Mouse (Mus musculus) layer of hippocampus, postnatal 14 days (tissue): Measurements from ENCODE around the gene Anapc16. TPM values are rescaled to one million over a fixed set of nuclear protein-coding genes. Genes with fewer than 3 reads are reported as not detected.

Source experiments
- DNase-seq, 2 experiments: peaks; one replicate each; pipeline ENCODE4 v3.0.0; 2021 to 2022; ENCODE audit warnings: low spot score in 2 of 2, mixed read lengths in 1 of 2
- long read RNA-seq, 2 experiments: library from polyadenylated mRNA; stranded (forward); transcript quantifications; one replicate each; pipeline ENCODE4 v2.0.0; 2021
- total RNA-seq, 2 experiments: library from RNA; stranded (reverse); gene quantifications; 2 replicates each; pipeline ENCODE4 v1.2.3; 2021

Anapc16 gene
- total RNA-seq: 10 to 100 TPM; 67.4 to 69.2 TPM
- long read RNA-seq, experiment 1, transcript Anapc16-204 (4 exons, 1,852 nt): major isoform, 44 of 54 reads
- long read RNA-seq, experiment 1, partial matches to known transcripts: 6 of 54 reads
- long read RNA-seq, experiment 1, other reads (novel, unspliced or antisense): 2 of 54 reads
- long read RNA-seq, experiment 2, transcript Anapc16-205 (3 exons, 566 nt): minor isoform, 7 of 94 reads
- long read RNA-seq, experiment 2, transcript Anapc16-204 (4 exons, 1,852 nt): major isoform, 73 of 94 reads
- long read RNA-seq, experiment 2, partial matches to known transcripts: 0 of 94 reads
- long read RNA-seq, experiment 2, other reads (novel, unspliced or antisense): 11 of 94 reads

GRCm38 (mm10) chr10:60002673-60003212 is at the start of gene Anapc16, which contains the start of gene Ascc1:
Anapc16 (minus strand) TSS chr10:60003135.
Ascc1 (plus strand) TSS chr10:60002805.
- DNase-seq: peak; percentile 96 to 97

GRCm38 (mm10) chr10:60050581-60050980 is 47.6 kb upstream of the Anapc16 start:
- no peak for DNase-seq

- DNase-seq: peak in 1 of 2 experiments; percentile 68
These were observed 43.8 kb upstream of the Anapc16 start for GRCm38 (mm10) chr10:60046696-60047095.

- no peak for DNase-seq
These were observed 39.5 kb upstream of the Anapc16 start for GRCm38 (mm10) chr10:60042350-60042922.

GRCm38 (mm10) chr10:60035744-60036143 is 32.8 kb upstream of the Anapc16 start:
- DNase-seq: no peak

- no peak for DNase-seq
These were observed 31.7 kb upstream of the Anapc16 start for GRCm38 (mm10) chr10:60034621-60035020.

- no peak for DNase-seq
These were observed 30.1 kb upstream of the Anapc16 start for GRCm38 (mm10) chr10:60033064-60033463.

- DNase-seq: no peak
These were observed 29.7 kb upstream of the Anapc16 start for GRCm38 (mm10) chr10:60032622-60033021.

- DNase-seq: peak in 1 of 2 experiments; percentile 51
These were observed 29.1 kb upstream of the Anapc16 start for GRCm38 (mm10) chr10:60031985-60032384.

GRCm38 (mm10) chr10:60031562-60031961 is 28.6 kb upstream of the Anapc16 start:
- no peak for DNase-seq

- no peak for DNase-seq
These were observed 26.5 kb upstream of the Anapc16 start for GRCm38 (mm10) chr10:60029387-60029786.

- DNase-seq: peak in 1 of 2 experiments; percentile 31
These were observed 26.0 kb upstream of the Anapc16 start for GRCm38 (mm10) chr10:60028979-60029378.

- no peak for DNase-seq
These were observed 25.2 kb upstream of the Anapc16 start for GRCm38 (mm10) chr10:60028181-60028580.

GRCm38 (mm10) chr10:60027619-60028084 is 24.7 kb upstream of the Anapc16 start:
- DNase-seq: no peak

GRCm38 (mm10) chr10:60026759-60027395 is 23.9 kb upstream of the Anapc16 start:
- DNase-seq: no peak

GRCm38 (mm10) chr10:60023751-60024150 is 20.8 kb upstream of the Anapc16 start:
- no peak for DNase-seq

GRCm38 (mm10) chr10:60019299-60019698 is 16.4 kb upstream of the Anapc16 start:
- no peak for DNase-seq

- no peak for DNase-seq
These were observed 13.3 kb upstream of the Anapc16 start for GRCm38 (mm10) chr10:60016223-60016622.

GRCm38 (mm10) chr10:60009115-60009514 is 6.2 kb upstream of the Anapc16 start:
- DNase-seq: no peak

GRCm38 (mm10) chr10:60005264-60005663 is 2.3 kb upstream of the Anapc16 start:
- DNase-seq: no peak

- DNase-seq: no peak
These were observed 912 bp upstream of the Anapc16 start for GRCm38 (mm10) chr10:60003847-60004246.
